ENCODE assay signal across 31 mouse cellular contexts in genomic region chr11:110097465-110097864, GRCm38 (mm10). TPM values are rescaled to one million over a fixed set of nuclear protein-coding genes. Genes with fewer than 3 reads are reported as not detected.
A peak's percentile ranks its signal among the peaks of the same experiment; 100 is the strongest.
DNase-seq lines count a peak whose midpoint lies in the region; ATAC-seq and TF ChIP-seq lines count a peak whose summit lies in the region.
"Had no signal": no experiment of that assay in that cellular context is flagged by ENCODE, and none has a peak within 500 bp of the region (broad histone marks: within the 10 kb centered on the region; RNA-seq: fewer than 3 reads in every experiment).

No protein-coding gene starts in this region.

- H3K9me3 ChIP-seq in liver, embryonic 11.5 days (ENCODE audit: control insufficient read depth, low read length), result no peaks in the 10 kb centered on the region
- 0 out of 2 replicates have a peak, but pooled peaks cover 1% of the 10 kb centered on the region for H3K9me3 ChIP-seq in lung, embryonic 16.5 days (ENCODE audit: control insufficient read depth, low read length)
- no peaks in the 10 kb centered on the region for H3K9me3 ChIP-seq in liver, postnatal 0 days (ENCODE audit: low read length)
- no peaks in the 10 kb centered on the region for H3K9me3 ChIP-seq in forebrain, embryonic 15.5 days
- H3K9me3 ChIP-seq: forebrain, embryonic 13.5 days; hindbrain, embryonic 13.5 days; kidney, embryonic 15.5 days; limb, embryonic 12.5 days; neural tube, embryonic 12.5 days had no signal

- no peak for ATAC-seq in liver, embryonic 11.5 days (replicated peaks; ENCODE audit: low FRiP score)
- ATAC-seq in lung, embryonic 16.5 days (ENCODE audit: low read depth), result peak; percentile 51; the same call in 1 of the 2 replicates
- ATAC-seq in liver, postnatal 0 days, result peak; percentile 61
- ATAC-seq in forebrain, embryonic 15.5 days (replicated peaks), result no peak
- ATAC-seq: forebrain, embryonic 13.5 days; intestine, embryonic 16.5 days; midbrain, embryonic 16.5 days had no signal

- H3K4me2 ChIP-seq in liver, embryonic 11.5 days, result no peak overlapping the region
- H3K4me2 ChIP-seq in lung, embryonic 16.5 days (ENCODE audit: low read depth, low read length), result no peak overlapping the region
- peak overlapping the region; percentile 65 for H3K4me2 ChIP-seq in liver, postnatal 0 days (ENCODE audit: low read depth, low read length)
- H3K4me2 ChIP-seq in forebrain, embryonic 15.5 days (replicated peaks), result no peak overlapping the region
- H3K4me2 ChIP-seq: forebrain, embryonic 13.5 days; heart, embryonic 11.5 days; hindbrain, embryonic 13.5 days; kidney, embryonic 15.5 days; limb, embryonic 12.5 days; midbrain, embryonic 11.5 days; neural tube, embryonic 12.5 days had no signal

- peaks cover 13% of the 10 kb centered on the region; the same call in 1 of the 2 replicates for H3K4me1 ChIP-seq in liver, adult 2 months (ENCODE audit: control insufficient read depth, insufficient read depth, low read length)
- no peaks in the 10 kb centered on the region for H3K4me1 ChIP-seq in liver, embryonic 11.5 days (replicated peaks; ENCODE audit: control insufficient read depth, insufficient read depth, low read length)
- H3K4me1 ChIP-seq in lung, embryonic 16.5 days (replicated peaks; ENCODE audit: control insufficient read depth, insufficient read depth, low read length), result no peaks in the 10 kb centered on the region
- no peaks in the 10 kb centered on the region for H3K4me1 ChIP-seq in lung, adult 2 months (ENCODE audit: control insufficient read depth, insufficient read depth, low read length)
- no peaks in the 10 kb centered on the region for H3K4me1 ChIP-seq in liver, postnatal 0 days (ENCODE audit: insufficient read depth)
- H3K4me1 ChIP-seq in forebrain, embryonic 15.5 days, result peaks cover 18% of the 10 kb centered on the region
- H3K4me1 ChIP-seq: hindbrain, embryonic 13.5 days; kidney, embryonic 15.5 days; limb, embryonic 12.5 days; neural tube, embryonic 12.5 days had no signal

- peak; percentile 11; the same call in 1 of the 2 replicates for TF ChIP-seq EP300 in liver, postnatal 0 days (IDR thresholded peaks at IDR 0.05; ENCODE audit: low read depth)

- no peak for TF ChIP-seq CTCF in liver, adult 2 months (IDR thresholded peaks at IDR 0.05; ENCODE audit: low read depth, low read length)
- no peak for TF ChIP-seq CTCF in lung, adult 2 months (IDR thresholded peaks at IDR 0.05; ENCODE audit: insufficient read depth, low read length)
- TF ChIP-seq CTCF in liver, postnatal 0 days (IDR thresholded peaks at IDR 0.05; ENCODE audit: low read depth), result no peak

- 16% methylated on average over 6 of the region's 6 CpGs for WGBS in liver, adult 2 months
- 67% methylated on average over 6 of the region's 6 CpGs for WGBS in liver, embryonic 11.5 days
- 48% methylated on average over 6 of the region's 6 CpGs for WGBS in lung, embryonic 16.5 days
- 54% methylated on average over 6 of the region's 6 CpGs for WGBS in lung, adult 2 months
- 47% methylated on average over 6 of the region's 6 CpGs for WGBS in liver, postnatal 0 days (ENCODE audit: insufficient replicate concordance)
- WGBS in forebrain, embryonic 15.5 days, result 76% methylated on average over 6 of the region's 6 CpGs

- peak overlapping the region; percentile 25; the same call in 1 of the 2 replicates for H3K4me3 ChIP-seq in liver, adult 2 months (ENCODE audit: insufficient read depth, low read depth, low read length)
- no peak overlapping the region for H3K4me3 ChIP-seq in liver, embryonic 11.5 days (ENCODE audit: low read depth, low read length)
- no peak overlapping the region for H3K4me3 ChIP-seq in lung, embryonic 16.5 days (ENCODE audit: low read length)
- H3K4me3 ChIP-seq in lung, adult 2 months (replicated peaks; ENCODE audit: extremely low read depth, low read depth, low read length), result no peak overlapping the region
- H3K4me3 ChIP-seq in liver, postnatal 0 days (ENCODE audit: low read depth, low read length), result peak overlapping the region; percentile 19; the same call in 1 of the 2 replicates
- no peak overlapping the region for H3K4me3 ChIP-seq in forebrain, embryonic 15.5 days
- H3K4me3 ChIP-seq: forebrain, embryonic 13.5 days; hindbrain, embryonic 13.5 days; kidney, embryonic 15.5 days; limb, embryonic 12.5 days; neural tube, embryonic 12.5 days had no signal

- DNase-seq in adrenal gland, adult 2 months, result peak; percentile 3
- no peak for DNase-seq in adrenal gland, adult 18-20 months (ENCODE audit: low spot score in 2 of 2)
- peak; percentile 86 for DNase-seq in liver, adult 2 months (ENCODE audit: extremely low read depth, low read depth, low spot score)
- no peak for DNase-seq in liver, embryonic 11.5 days (ENCODE audit: low spot score)
- DNase-seq in lung, adult 2 months, result no peak
- no peak for DNase-seq in liver, postnatal 0 days
- DNase-seq: adrenal gland, postnatal 10 days; cerebellum, adult 8-10 months; cerebellum, postnatal 25 days; gastrocnemius, postnatal 25 days; heart, adult 18-20 months; heart, postnatal 36 days; layer of hippocampus, adult 9-11 months; right cerebral cortex, adult 18-20 months; thymus, adult 18-20 months; thymus, postnatal 25 days had no signal

- no peaks in the 10 kb centered on the region for H3K27me3 ChIP-seq in liver, adult 2 months (ENCODE audit: control insufficient read depth, insufficient read depth, low read length)
- no peaks in the 10 kb centered on the region for H3K27me3 ChIP-seq in liver, embryonic 11.5 days (replicated peaks; ENCODE audit: control insufficient read depth, insufficient read depth, low read length)
- no peaks in the 10 kb centered on the region for H3K27me3 ChIP-seq in lung, embryonic 16.5 days (ENCODE audit: control insufficient read depth, insufficient read depth, low read depth, low read length)
- no peaks in the 10 kb centered on the region for H3K27me3 ChIP-seq in liver, postnatal 0 days (ENCODE audit: insufficient read depth, low read length)
- no peaks in the 10 kb centered on the region for H3K27me3 ChIP-seq in forebrain, embryonic 15.5 days
- H3K27me3 ChIP-seq: forebrain, embryonic 13.5 days; hindbrain, embryonic 13.5 days; kidney, embryonic 15.5 days; limb, embryonic 12.5 days; neural tube, embryonic 12.5 days had no signal

- peaks cover under 1% of the 10 kb centered on the region for H3K36me3 ChIP-seq in liver, adult 2 months (ENCODE audit: control insufficient read depth, insufficient read depth, low read length)
- H3K36me3 ChIP-seq in liver, embryonic 11.5 days (ENCODE audit: control insufficient read depth, insufficient read depth, low read length), result no peaks in the 10 kb centered on the region
- no peaks in the 10 kb centered on the region for H3K36me3 ChIP-seq in lung, embryonic 16.5 days (ENCODE audit: control insufficient read depth, insufficient read depth, low read length)
- no peaks in the 10 kb centered on the region for H3K36me3 ChIP-seq in liver, postnatal 0 days (replicated peaks; ENCODE audit: insufficient read depth, low read length)
- no peaks in the 10 kb centered on the region for H3K36me3 ChIP-seq in forebrain, embryonic 15.5 days
- H3K36me3 ChIP-seq: hindbrain, embryonic 13.5 days; kidney, embryonic 15.5 days; limb, embryonic 12.5 days; neural tube, embryonic 12.5 days had no signal

- peaks cover 4% of the 10 kb centered on the region; the same call in 1 of the 2 replicates for H3K79me2 ChIP-seq in liver, adult 2 months (ENCODE audit: control insufficient read depth, insufficient read depth, low read length)

- peak overlapping the region; percentile 64 for H3K27ac ChIP-seq in liver, adult 2 months (replicated peaks; ENCODE audit: insufficient read depth, low read depth, low read length)
- H3K27ac ChIP-seq in liver, embryonic 11.5 days (ENCODE audit: low read depth, low read length), result no peak overlapping the region
- H3K27ac ChIP-seq in lung, embryonic 16.5 days (ENCODE audit: low read length), result peak overlapping the region; percentile 66
- peak overlapping the region; percentile 66; the same call in 1 of the 2 replicates for H3K27ac ChIP-seq in liver, postnatal 0 days (ENCODE audit: low read depth)
- H3K27ac ChIP-seq in forebrain, embryonic 15.5 days (replicated peaks), result no peak overlapping the region
- H3K27ac ChIP-seq: forebrain, embryonic 13.5 days; hindbrain, embryonic 13.5 days; kidney, embryonic 15.5 days; limb, embryonic 12.5 days; liver, embryonic 14.5 days; neural tube, embryonic 12.5 days; stomach, postnatal 0 days had no signal

- no peak overlapping the region for H3K9ac ChIP-seq in liver, adult 2 months (ENCODE audit: low read depth, low read length)
- H3K9ac ChIP-seq in liver, embryonic 11.5 days (ENCODE audit: low read depth, low read length), result no peak overlapping the region
- no peak overlapping the region for H3K9ac ChIP-seq in lung, embryonic 16.5 days (ENCODE audit: low read length)
- H3K9ac ChIP-seq in liver, postnatal 0 days (replicated peaks), result no peak overlapping the region
- no peak overlapping the region for H3K9ac ChIP-seq in forebrain, embryonic 15.5 days (replicated peaks)
- H3K9ac ChIP-seq: forebrain, embryonic 13.5 days; hindbrain, embryonic 13.5 days; kidney, embryonic 15.5 days; limb, embryonic 12.5 days; liver, embryonic 14.5 days; neural tube, embryonic 12.5 days had no signal

- no peak for TF ChIP-seq POLR2A in liver, adult 2 months (IDR thresholded peaks at IDR 0.05; ENCODE audit: extremely low read depth, insufficient read depth, low read length)
- TF ChIP-seq POLR2A in lung, adult 2 months (IDR thresholded peaks at IDR 0.05; ENCODE audit: borderline replicate concordance, extremely low read depth, low read depth, low read length), result no peak

RNA-seq across cellular contexts. Expression of gene Abca8a, which starts 1.7 kb away (rescaled TPM):
- total RNA-seq in adrenal gland, adult 2 months (2021), result 10 to 100 TPM; 36.7 to 51.1 TPM
- polyA plus RNA-seq in adrenal gland, adult 2 months (2012; rRNA removed), result 2.5 and 2.6 TPM in 2 replicates
- 10 to 100 TPM; 50.5 to 55.2 TPM for total RNA-seq in adrenal gland, adult 18-20 months (2021)
- 141 and 146 TPM in 2 replicates for total RNA-seq in liver, adult 2 months (2014; rRNA removed)
- polyA plus RNA-seq in liver, adult 2 months (2012; rRNA removed), result 16.0 and 24.0 TPM in 2 replicates
- 0.10 and 0.56 TPM in 2 replicates for polyA plus RNA-seq in liver, embryonic 11.5 days (2014; fragmentation: Nextera tagmentation; extraction: Ambion mirVana)
- 8.0 and 8.7 TPM in 2 replicates for polyA plus RNA-seq in lung, embryonic 16.5 days (2015; fragmentation: Nextera tagmentation; extraction: Ambion mirVana)
- polyA plus RNA-seq in lung, adult 2 months (2012; rRNA removed), result 16.5 and 23.0 TPM in 2 replicates
- 7.0 and 11.8 TPM in 2 replicates for polyA plus RNA-seq in liver, postnatal 0 days (2015; fragmentation: Nextera tagmentation; extraction: Ambion mirVana)
- polyA plus RNA-seq in forebrain, embryonic 15.5 days (2015; fragmentation: Nextera tagmentation; extraction: Ambion mirVana), result 1.00 and 2.7 TPM in 2 replicates
- total RNA-seq: MEL had no signal
- polyA plus RNA-seq: embryonic facial prominence, embryonic 11.5 days; heart, embryonic 11.5 days; midbrain, embryonic 11.5 days had no signal

Comparison
In these comparisons a context has a peak if more than half of its experiments do, and no peak if none do; other contexts are left out.
1. DNase-seq: peak in adrenal gland, adult 2 months (single experiment) and liver, adult 2 months (single experiment); none in adrenal gland, adult 18-20 months (0 of 2), liver, embryonic 11.5 days (single experiment), lung, adult 2 months (single experiment) and liver, postnatal 0 days (single experiment).
2. H3K27ac ChIP-seq: peak in liver, adult 2 months (single experiment), lung, embryonic 16.5 days (single experiment) and liver, postnatal 0 days (single experiment); none in liver, embryonic 11.5 days (single experiment) and forebrain, embryonic 15.5 days (single experiment).
3. H3K4me3 ChIP-seq: peak in liver, adult 2 months (single experiment) and liver, postnatal 0 days (single experiment); none in liver, embryonic 11.5 days (single experiment), lung, embryonic 16.5 days (single experiment), lung, adult 2 months (single experiment) and forebrain, embryonic 15.5 days (single experiment).
4. ATAC-seq: peak in lung, embryonic 16.5 days (single experiment) and liver, postnatal 0 days (single experiment); none in liver, embryonic 11.5 days (single experiment) and forebrain, embryonic 15.5 days (single experiment).